Mouse (Mus musculus): ENCODE data around the gene Erp27. TPM values are rescaled to one million over a fixed set of nuclear protein-coding genes. Genes with fewer than 3 reads are reported as not detected.

The Erp27 gene
- polyA plus RNA-seq, 1 experiment from 2014 or later: not detected

GRCm38 (mm10) chr6:136931246-136931645 lies 9.3 kb upstream of the Erp27 start:
- WGBS: 84% methylated on average over 13 of the region's 13 CpGs
- DNase-seq (ENCODE audit: low spot score, missing footprints) (no peak), ATAC-seq (ENCODE audit: low FRiP score) (no peak)
- Histone ChIP-seq H3K4me1 (ENCODE audit: control insufficient read depth, insufficient read depth, low read length) (no peaks in the 10 kb centered on the region), H3K27ac (ENCODE audit: low read depth, low read length) (no peak overlapping the region), H3K9me3 (ENCODE audit: control insufficient read depth, low read length) (no peaks in the 10 kb centered on the region), H3K36me3 (ENCODE audit: control insufficient read depth, insufficient read depth, low read length) (no peaks in the 10 kb centered on the region), H3K9ac (ENCODE audit: low read length) (no peak overlapping the region), H3K4me3 (ENCODE audit: low read depth, low read length) (no peak overlapping the region), H3K27me3 (ENCODE audit: control insufficient read depth, insufficient read depth, low read length) (no peaks in the 10 kb centered on the region), H3K4me2 (no peak overlapping the region)

- H3K27ac ChIP-seq (ENCODE audit: low read depth, low read length): no peak overlapping the region
- no peak overlapping the region for H3K4me2 ChIP-seq
- ATAC-seq (ENCODE audit: low FRiP score) (peak; percentile 42; the same call in 1 of the 2 replicates), DNase-seq (ENCODE audit: low spot score, missing footprints) (no peak)
- H3K9ac ChIP-seq (ENCODE audit: low read length): no peak overlapping the region
- H3K9me3 ChIP-seq (ENCODE audit: control insufficient read depth, low read length): no peaks in the 10 kb centered on the region
- no peak overlapping the region for H3K4me3 ChIP-seq (ENCODE audit: low read depth, low read length)
- H3K4me1 ChIP-seq (ENCODE audit: control insufficient read depth, insufficient read depth, low read length): no peaks in the 10 kb centered on the region
- no peaks in the 10 kb centered on the region for H3K36me3 ChIP-seq (ENCODE audit: control insufficient read depth, insufficient read depth, low read length)
- H3K27me3 ChIP-seq (ENCODE audit: control insufficient read depth, insufficient read depth, low read length): no peaks in the 10 kb centered on the region
- 68% methylated on average over 12 of the region's 12 CpGs for WGBS
Measured at GRCm38 (mm10) chr6:136930677-136931076, 8.7 kb upstream of the Erp27 start.

- H3K4me1 ChIP-seq (ENCODE audit: control insufficient read depth, insufficient read depth, low read length): no peaks in the 10 kb centered on the region
- no peak overlapping the region for H3K4me2 ChIP-seq
- WGBS: 82% methylated on average over 1 of the region's 1 CpGs
- ATAC-seq (ENCODE audit: low FRiP score) (no peak), DNase-seq (ENCODE audit: low spot score, missing footprints) (no peak)
- H3K27ac ChIP-seq (ENCODE audit: low read depth, low read length): no peak overlapping the region
- no peaks in the 10 kb centered on the region for H3K27me3 ChIP-seq (ENCODE audit: control insufficient read depth, insufficient read depth, low read length)
- no peaks in the 10 kb centered on the region for H3K9me3 ChIP-seq (ENCODE audit: control insufficient read depth, low read length)
- no peaks in the 10 kb centered on the region for H3K36me3 ChIP-seq (ENCODE audit: control insufficient read depth, insufficient read depth, low read length)
- no peak overlapping the region for H3K9ac ChIP-seq (ENCODE audit: low read length)
- no peak overlapping the region for H3K4me3 ChIP-seq (ENCODE audit: low read depth, low read length)
Measured at GRCm38 (mm10) chr6:136927626-136928025, 5.6 kb upstream of the Erp27 start.

- 82% methylated on average over 8 of the region's 8 CpGs for WGBS
- no peaks in the 10 kb centered on the region for H3K9me3 ChIP-seq (ENCODE audit: control insufficient read depth, low read length)
- no peak overlapping the region for H3K4me3 ChIP-seq (ENCODE audit: low read depth, low read length)
- DNase-seq (ENCODE audit: low spot score, missing footprints) (no peak), ATAC-seq (ENCODE audit: low FRiP score) (no peak)
- H3K4me1 ChIP-seq (ENCODE audit: control insufficient read depth, insufficient read depth, low read length): no peaks in the 10 kb centered on the region
- H3K27me3 ChIP-seq (ENCODE audit: control insufficient read depth, insufficient read depth, low read length): no peaks in the 10 kb centered on the region
- H3K27ac ChIP-seq (ENCODE audit: low read depth, low read length): no peak overlapping the region
- no peaks in the 10 kb centered on the region for H3K36me3 ChIP-seq (ENCODE audit: control insufficient read depth, insufficient read depth, low read length)
- H3K9ac ChIP-seq (ENCODE audit: low read length): no peak overlapping the region
- no peak overlapping the region for H3K4me2 ChIP-seq
Measured at GRCm38 (mm10) chr6:136925049-136925448, 3.1 kb upstream of the Erp27 start.

GRCm38 (mm10) chr6:136923532-136923931 lies 1.6 kb upstream of the Erp27 start, which contains the start of gene Pde6h:
Gene Pde6h (plus strand): TSS chr6:136923832.
- H3K4me3 ChIP-seq (ENCODE audit: low read depth, low read length): no peak within 1 kb of the TSS
- no peak for ATAC-seq (ENCODE audit: low FRiP score)
- WGBS: 93% methylated on average over 8 of the region's 8 CpGs
- H3K4me2 ChIP-seq: no peak within 1 kb of the TSS
- H3K9ac ChIP-seq (ENCODE audit: low read length): no peak within 1 kb of the TSS
- no peak within 1 kb of the TSS for H3K27ac ChIP-seq (ENCODE audit: low read depth, low read length)
- H3K27me3 ChIP-seq (ENCODE audit: control insufficient read depth, insufficient read depth, low read length): no peaks in the 10 kb centered on the region
- no peaks in the 10 kb centered on the region for H3K4me1 ChIP-seq (ENCODE audit: control insufficient read depth, insufficient read depth, low read length)
- no peaks in the 10 kb centered on the region for H3K9me3 ChIP-seq (ENCODE audit: control insufficient read depth, low read length)
- no peak for DNase-seq (ENCODE audit: low spot score, missing footprints)
- H3K36me3 ChIP-seq (ENCODE audit: control insufficient read depth, insufficient read depth, low read length): no peaks in the 10 kb centered on the region

GRCm38 (mm10) chr6:136922871-136923270 lies 891 bp upstream of the Erp27 start:
- 88% methylated on average over 7 of the region's 7 CpGs for WGBS
- DNase-seq (ENCODE audit: low spot score, missing footprints): no peak
- ATAC-seq (ENCODE audit: low FRiP score): no peak
- no peaks in the 10 kb centered on the region for H3K9me3 ChIP-seq (ENCODE audit: control insufficient read depth, low read length)
- H3K36me3 ChIP-seq (ENCODE audit: control insufficient read depth, insufficient read depth, low read length): no peaks in the 10 kb centered on the region
- no peaks in the 10 kb centered on the region for H3K27me3 ChIP-seq (ENCODE audit: control insufficient read depth, insufficient read depth, low read length)
- no peak overlapping the region for H3K9ac ChIP-seq (ENCODE audit: low read length)
- no peak overlapping the region for H3K27ac ChIP-seq (ENCODE audit: low read depth, low read length)
- H3K4me3 ChIP-seq (ENCODE audit: low read depth, low read length): no peak overlapping the region
- no peaks in the 10 kb centered on the region for H3K4me1 ChIP-seq (ENCODE audit: control insufficient read depth, insufficient read depth, low read length)
- H3K4me2 ChIP-seq: no peak overlapping the region

GRCm38 (mm10) chr6:136921601-136922000 lies 379 bp downstream of the Erp27 start:
- Histone ChIP-seq H3K9me3 (ENCODE audit: control insufficient read depth, low read length) (no peaks in the 10 kb centered on the region), H3K27me3 (ENCODE audit: control insufficient read depth, insufficient read depth, low read length) (no peaks in the 10 kb centered on the region), H3K9ac (ENCODE audit: low read length) (no peak overlapping the region), H3K4me1 (ENCODE audit: control insufficient read depth, insufficient read depth, low read length) (no peaks in the 10 kb centered on the region), H3K4me2 (no peak overlapping the region), H3K4me3 (ENCODE audit: low read depth, low read length) (no peak overlapping the region), H3K36me3 (ENCODE audit: control insufficient read depth, insufficient read depth, low read length) (no peaks in the 10 kb centered on the region), H3K27ac (ENCODE audit: low read depth, low read length) (no peak overlapping the region)
- 89% methylated on average over 7 of the region's 7 CpGs for WGBS
- no peak for ATAC-seq (ENCODE audit: low FRiP score)
- DNase-seq (ENCODE audit: low spot score, missing footprints): no peak

GRCm38 (mm10) chr6:136920320-136921257 lies 1.4 kb downstream of the Erp27 start:
- H3K4me1 ChIP-seq (ENCODE audit: control insufficient read depth, insufficient read depth, low read length): no peaks in the 10 kb centered on the region
- ATAC-seq (ENCODE audit: low FRiP score) (peak; percentile 65; the same call in 1 of the 2 replicates), DNase-seq (ENCODE audit: low spot score, missing footprints) (peak; percentile 98)
- no peaks in the 10 kb centered on the region for H3K27me3 ChIP-seq (ENCODE audit: control insufficient read depth, insufficient read depth, low read length)
- 49% methylated on average over 16 of the region's 16 CpGs for WGBS
- H3K4me3 ChIP-seq (ENCODE audit: low read depth, low read length): no peak overlapping the region
- H3K4me2 ChIP-seq: no peak overlapping the region
- H3K9me3 ChIP-seq (ENCODE audit: control insufficient read depth, low read length): no peaks in the 10 kb centered on the region
- no peak overlapping the region for H3K27ac ChIP-seq (ENCODE audit: low read depth, low read length)
- peak overlapping the region; percentile 31; the same call in 1 of the 2 replicates for H3K9ac ChIP-seq (ENCODE audit: low read length)
- H3K36me3 ChIP-seq (ENCODE audit: control insufficient read depth, insufficient read depth, low read length): no peaks in the 10 kb centered on the region

- 23% methylated on average over 2 of the region's 2 CpGs for WGBS
- ATAC-seq (ENCODE audit: low FRiP score) (no peak), DNase-seq (ENCODE audit: low spot score, missing footprints) (no peak)
- no peak overlapping the region for H3K27ac ChIP-seq (ENCODE audit: low read depth, low read length)
- H3K4me3 ChIP-seq (ENCODE audit: low read depth, low read length): no peak overlapping the region
- no peaks in the 10 kb centered on the region for H3K27me3 ChIP-seq (ENCODE audit: control insufficient read depth, insufficient read depth, low read length)
- no peaks in the 10 kb centered on the region for H3K36me3 ChIP-seq (ENCODE audit: control insufficient read depth, insufficient read depth, low read length)
- H3K4me1 ChIP-seq (ENCODE audit: control insufficient read depth, insufficient read depth, low read length): peaks cover 2% of the 10 kb centered on the region; the same call in 1 of the 2 replicates
- H3K9ac ChIP-seq (ENCODE audit: low read length): no peak overlapping the region
- no peaks in the 10 kb centered on the region for H3K9me3 ChIP-seq (ENCODE audit: control insufficient read depth, low read length)
- no peak overlapping the region for H3K4me2 ChIP-seq
Measured at GRCm38 (mm10) chr6:136917885-136918284, 4.1 kb downstream of the Erp27 start.
